In the genomic region with DNA sequence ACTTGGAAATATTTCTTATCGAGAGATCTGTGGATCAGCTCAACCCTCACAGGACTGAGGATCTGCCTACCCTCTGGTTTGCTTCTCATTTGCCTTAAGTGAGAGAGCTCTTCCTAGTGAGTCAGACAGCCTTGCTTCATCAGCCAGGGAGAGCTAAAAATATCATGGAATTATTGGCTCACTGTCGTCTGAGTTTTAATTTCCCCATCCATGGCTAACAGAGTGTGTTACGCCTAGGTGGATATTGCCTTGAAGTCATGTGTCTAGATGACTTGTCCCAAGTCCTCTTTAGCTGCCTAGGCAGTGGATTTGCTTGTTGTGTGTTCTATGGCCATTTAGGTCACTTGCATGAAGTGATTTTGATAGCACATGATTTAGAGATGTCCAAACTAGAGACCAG, we compare ENCODE assay signal across 11 mouse cellular contexts.
A peak's percentile ranks its signal among the peaks of the same experiment; 100 is the strongest.
DNase-seq lines count a peak whose midpoint lies in the region; ATAC-seq and TF ChIP-seq lines count a peak whose summit lies in the region.
"Had no signal": no experiment of that assay in that cellular context is flagged by ENCODE, and none has a peak within 500 bp of the region (broad histone marks: within the 10 kb centered on the region; RNA-seq: fewer than 3 reads in every experiment).

No protein-coding gene starts in this region.

- no peak overlapping the region for H3K9ac ChIP-seq in limb, embryonic 15.5 days
- no peak overlapping the region for H3K9ac ChIP-seq in kidney, embryonic 15.5 days

- TF ChIP-seq POLR2A in bone marrow macrophage, adult 2 months (IDR thresholded peaks at IDR 0.05; ENCODE audit: borderline replicate concordance, low read depth, low read length), result no peak
- TF ChIP-seq POLR2A in myocyte (IDR thresholded peaks at IDR 0.05; ENCODE audit: insufficient read length, low read depth), result no peak

- H3K9me3 ChIP-seq in limb, embryonic 15.5 days, result no peaks in the 10 kb centered on the region
- no peaks in the 10 kb centered on the region for H3K9me3 ChIP-seq in limb, embryonic 10.5 days (replicated peaks)
- H3K9me3 ChIP-seq in kidney, embryonic 15.5 days (replicated peaks), result no peaks in the 10 kb centered on the region

- no peak overlapping the region for H3K4me3 ChIP-seq in limb, embryonic 15.5 days
- no peak overlapping the region for H3K4me3 ChIP-seq in limb, embryonic 10.5 days
- peak overlapping the region; percentile 46 for H3K4me3 ChIP-seq in bone marrow macrophage, adult 2 months (ENCODE audit: insufficient read depth, low read length)
- H3K4me3 ChIP-seq in myocyte, result no peak overlapping the region
- H3K4me3 ChIP-seq in kidney, embryonic 15.5 days (replicated peaks), result no peak overlapping the region

- H3K27me3 ChIP-seq in limb, embryonic 15.5 days, result no peaks in the 10 kb centered on the region
- no peaks in the 10 kb centered on the region for H3K27me3 ChIP-seq in limb, embryonic 10.5 days (ENCODE audit: low read depth, poor library complexity, severe bottlenecking)
- no peaks in the 10 kb centered on the region for H3K27me3 ChIP-seq in myocyte (ENCODE audit: control insufficient read depth, insufficient read depth, insufficient read length)
- no peaks in the 10 kb centered on the region for H3K27me3 ChIP-seq in kidney, embryonic 15.5 days

- DNase-seq in frontal cortex, postnatal 14 days (ENCODE audit: low spot score in 2 of 2), result no peak
- DNase-seq in limb, embryonic 10.5 days (ENCODE audit: low spot score), result no peak
- no peak for DNase-seq in ovary, adult 18-20 months (ENCODE audit: low spot score)
- DNase-seq: cerebellum, adult 11-12 months; liver had no signal

- H3K27ac ChIP-seq in limb, embryonic 15.5 days, result peak overlapping the region; percentile 17; the same call in 1 of the 2 replicates
- H3K27ac ChIP-seq in limb, embryonic 10.5 days, result no peak overlapping the region
- H3K27ac ChIP-seq in bone marrow macrophage, adult 2 months (ENCODE audit: insufficient read depth, low read depth, low read length), result peak overlapping the region; percentile 96
- no peak overlapping the region for H3K27ac ChIP-seq in kidney, embryonic 15.5 days

- H3K79me2 ChIP-seq in myocyte (ENCODE audit: control insufficient read depth, insufficient read depth), result no peaks in the 10 kb centered on the region

- TF ChIP-seq CTCF in bone marrow macrophage, adult 2 months (IDR thresholded peaks at IDR 0.05; ENCODE audit: low read depth, low read length), result no peak

- ATAC-seq in frontal cortex, adult (ENCODE audit: low TSS enrichment), result peak; percentile 96
- no peak for ATAC-seq in limb, embryonic 15.5 days (ENCODE audit: insufficient number of reproducible peaks, low FRiP score, low TSS enrichment, low read depth)
- ATAC-seq in kidney, embryonic 15.5 days (replicated peaks; ENCODE audit: low FRiP score), result no peak
- ATAC-seq: midbrain, embryonic 16.5 days had no signal

- no peak overlapping the region for H3ac ChIP-seq in myocyte (ENCODE audit: control insufficient read depth, insufficient read length)

- H3K4me2 ChIP-seq in limb, embryonic 15.5 days, result no peak overlapping the region
- H3K4me2 ChIP-seq in myocyte (ENCODE audit: low read depth), result no peak overlapping the region
- no peak overlapping the region for H3K4me2 ChIP-seq in kidney, embryonic 15.5 days

- no peaks in the 10 kb centered on the region for H3K36me3 ChIP-seq in limb, embryonic 15.5 days
- no peaks in the 10 kb centered on the region for H3K36me3 ChIP-seq in limb, embryonic 10.5 days
- no peaks in the 10 kb centered on the region for H3K36me3 ChIP-seq in myocyte (ENCODE audit: control insufficient read depth, insufficient read depth)
- no peaks in the 10 kb centered on the region for H3K36me3 ChIP-seq in kidney, embryonic 15.5 days

- WGBS in limb, embryonic 15.5 days, result 66% methylated on average over 3 of the region's 3 CpGs
- 89% methylated on average over 3 of the region's 3 CpGs for WGBS in limb, embryonic 10.5 days
- 72% methylated on average over 3 of the region's 3 CpGs for WGBS in kidney, embryonic 15.5 days

- H3K4me1 ChIP-seq in limb, embryonic 15.5 days, result no peaks in the 10 kb centered on the region
- 0 out of 2 replicates have a peak, but pooled peaks cover 2% of the 10 kb centered on the region for H3K4me1 ChIP-seq in limb, embryonic 10.5 days
- peaks cover 40% of the 10 kb centered on the region for H3K4me1 ChIP-seq in bone marrow macrophage, adult 2 months (ENCODE audit: control insufficient read depth, insufficient read depth, low read length)
- no peaks in the 10 kb centered on the region for H3K4me1 ChIP-seq in kidney, embryonic 15.5 days

TF ChIP-seq in myocyte, 11 proteins besides CTCF, POLR2A, EP300 and RAD21:
- TF ChIP-seq CEBPB (IDR thresholded peaks at IDR 0.05; ENCODE audit: insufficient read depth, poor library complexity, severe bottlenecking) (peak; percentile 59; the same call in 1 of the 2 replicates), USF1 (IDR thresholded peaks at IDR 0.05; ENCODE audit: low read depth) (no peak), TCF12 (IDR thresholded peaks at IDR 0.05; ENCODE audit: insufficient read depth, poor library complexity, severe bottlenecking) (no peak), REST (IDR thresholded peaks at IDR 0.05; ENCODE audit: insufficient read depth, insufficient read length) (no peak), E2F4 (IDR thresholded peaks at IDR 0.05; ENCODE audit: insufficient read depth) (no peak), MYOD1 (IDR thresholded peaks at IDR 0.05; ENCODE audit: control insufficient read depth in 1 of 3, insufficient read length in 2 of 3, low read depth in 2 of 3) (no peak), SRF (IDR thresholded peaks at IDR 0.05; ENCODE audit: control insufficient read depth, insufficient read length, low read depth) (no peak)
TF ChIP-seq in myocyte: peak in this region for 1.

Comparison
In these comparisons a context has a peak if more than half of its experiments do, and no peak if none do; other contexts are left out.
1. H3K27ac ChIP-seq: peak in limb, embryonic 15.5 days (single experiment) and bone marrow macrophage, adult 2 months (single experiment); none in limb, embryonic 10.5 days (single experiment) and kidney, embryonic 15.5 days (single experiment).